Mouse (Mus musculus) central nervous system, embryonic 14 days (tissue): ENCODE results near the gene Lrrtm1. TPM values are rescaled to one million over a fixed set of nuclear protein-coding genes. Genes with fewer than 3 reads are reported as not detected.

ENCODE experiments used
- polyA plus RNA-seq: library from polyadenylated mRNA; depleted of rRNA; stranded (reverse); fragments of >200 nt; gene quantifications from 2 replicates; pipeline ENCODE4 v1.2.3, GENCODE M21; 2012; rRNA removed

Lrrtm1 gene
- 27.7 and 29.9 TPM in 2 replicates for polyA plus RNA-seq

DNA sequence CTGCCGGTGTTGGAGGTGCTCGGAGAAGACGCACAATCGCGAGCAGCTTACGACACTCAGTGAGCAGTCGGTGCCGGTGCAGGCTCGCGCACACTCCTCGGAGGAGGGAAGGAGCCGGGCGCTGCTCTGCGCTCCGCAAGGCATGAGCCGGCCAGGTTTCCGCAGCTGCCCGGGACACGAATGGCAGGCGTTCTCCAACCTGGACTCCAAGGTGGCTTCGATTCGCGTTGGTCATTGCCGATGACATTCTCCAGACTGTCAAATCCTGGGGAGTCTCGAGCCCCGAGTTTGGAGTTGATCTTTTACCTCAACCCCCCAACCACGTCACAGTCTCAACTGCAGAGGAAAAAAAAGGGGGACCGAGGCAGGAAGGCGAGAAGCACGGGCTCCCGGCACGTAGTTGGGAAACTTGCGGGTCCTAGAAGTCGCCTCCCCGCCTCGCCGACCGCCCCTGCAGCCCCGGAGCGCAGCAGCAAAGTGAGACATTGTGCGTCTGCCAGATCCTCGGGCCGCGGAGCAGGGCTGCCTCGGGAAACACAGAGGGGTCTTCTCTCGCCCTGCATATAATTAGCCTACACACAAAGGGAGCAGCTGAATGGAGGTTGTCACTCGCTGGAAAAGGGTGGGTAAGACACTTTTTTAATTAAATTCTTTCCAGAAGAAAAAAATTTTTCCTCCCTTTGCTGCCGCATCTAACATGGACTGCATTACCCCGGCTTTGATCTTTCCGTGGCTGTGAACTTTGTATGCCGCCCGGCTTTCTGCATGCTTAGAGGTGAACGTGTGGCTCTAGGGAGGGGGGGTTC, at the start of gene Lrrtm1:
Gene Lrrtm1 (plus strand): TSS at position 89 of the 806 bp plus-strand sequence.

